Mouse (Mus musculus): ENCODE measurements around the gene Pyroxd2.
"Not testable (repeated sequence)": the region's sequence is repeated elsewhere in the genome, so short reads cannot be mapped to it uniquely, and the experiment has no call there.

DNA sequence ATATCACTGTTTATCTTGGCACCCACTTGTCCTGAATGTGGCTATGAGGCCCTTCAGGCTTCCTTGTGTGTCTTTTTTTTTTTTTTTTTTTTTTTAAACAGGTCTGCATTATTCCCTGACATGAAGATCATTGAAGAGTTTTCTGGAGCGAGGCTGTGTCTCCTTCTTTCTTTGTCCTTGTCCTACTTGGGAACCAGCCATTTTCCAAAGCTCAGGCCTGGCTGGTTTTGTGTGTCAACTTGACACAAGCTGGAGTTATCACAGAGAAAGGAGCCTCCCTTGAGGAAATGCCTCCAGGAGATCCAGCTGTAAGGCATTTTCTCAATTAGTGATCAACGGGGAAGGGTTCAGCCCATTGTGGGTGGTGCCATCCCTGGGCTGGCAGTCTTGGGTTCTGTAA, 69.8 kb downstream of the Pyroxd2 start:
- not testable (repeated sequence) for TF ChIP-seq CTCF (IDR thresholded peaks at IDR 0.05; ENCODE audit: extremely low read depth, insufficient read depth, insufficient read length, insufficient replicate concordance); POLR2A (IDR thresholded peaks at IDR 0.05; ENCODE audit: low read depth, low read length)

Measured in spleen, adult 2 months (tissue).